Mouse (Mus musculus) thymus, adult 2 months (tissue): Measurements from ENCODE around the gene Gm30302. TPM values are rescaled to one million over a fixed set of nuclear protein-coding genes. Genes with fewer than 3 reads are reported as not detected.

Experiments used
- DNase-seq: peaks from one replicate; pipeline ENCODE4 v3.0.0; 2021
- H3K27ac ChIP-seq: fragments of 200-500 bp; 2 replicates; pipeline ENCODE4 v1.5.1; 2012; ENCODE audit warnings: low read length, control low read depth; ENCODE audit not compliant: control insufficient read depth, insufficient read depth
- H3K27me3 ChIP-seq: fragments of 200-500 bp; 2 replicates; pipeline ENCODE4 v1.6.1; 2012; ENCODE audit warnings: mild to moderate bottlenecking, low read length, moderate library complexity, mixed read lengths; ENCODE audit not compliant: control insufficient read depth, insufficient read depth
- H3K36me3 ChIP-seq: fragments of 200-500 bp; 2 replicates; pipeline ENCODE4 v1.6.1; 2012; ENCODE audit warnings: mild to moderate bottlenecking, low read length, moderate library complexity; ENCODE audit not compliant: control insufficient read depth, insufficient read depth
- H3K4me1 ChIP-seq: fragments of 200-500 bp; replicated peaks from 2 replicates; pipeline ENCODE4 v1.6.1; 2012; ENCODE audit warnings: low read length; ENCODE audit not compliant: control insufficient read depth, insufficient read depth
- H3K4me3 ChIP-seq: fragments of 200-500 bp; 2 replicates; pipeline ENCODE4 v1.5.1; 2012; ENCODE audit warnings: mild to moderate bottlenecking, low read length, control low read depth, moderate library complexity; ENCODE audit not compliant: control insufficient read depth, insufficient read depth
- CTCF ChIP-seq: fragments of 200-500 bp; IDR thresholded peaks from 2 replicates; pipeline ENCODE4 v1.5.1; 2012; ENCODE audit warnings: mild to moderate bottlenecking, control low read depth, low read length, moderate library complexity, borderline replicate concordance; ENCODE audit not compliant: control insufficient read depth, poor library complexity, insufficient read depth; ENCODE audit errors: extremely low read depth
- POLR2A ChIP-seq: fragments of 200-500 bp; IDR thresholded peaks from 2 replicates; pipeline ENCODE4 v1.6.1; 2012; ENCODE audit warnings: mild to moderate bottlenecking, low read length, control low read depth, moderate library complexity; ENCODE audit not compliant: control insufficient read depth, poor library complexity, insufficient read depth; ENCODE audit errors: extremely low read depth
- WGBS: fragments of 180-500 bp; shearing (Covaris S2); methylation state at CpG from one replicate; pipeline ENCODE4 v1.1.7; 2018; 5-methylcytosine and 5-hydroxymethylcytosine counted together
- polyA plus RNA-seq: library from polyadenylated mRNA; depleted of rRNA; stranded (reverse); fragments of >200 nt; gene quantifications from 2 replicates; pipeline ENCODE4 v1.2.3, GENCODE M21; 2012; rRNA removed

Gm30302 gene
- polyA plus RNA-seq, 1 experiment: not detected

- TF ChIP-seq CTCF (no peak), POLR2A (no peak)
- Histone ChIP-seq H3K4me1 (no peaks in the 10 kb centered on the region), H3K27me3 (no peaks in the 10 kb centered on the region), H3K27ac (no peak overlapping the region), H3K4me3 (no peak overlapping the region), H3K36me3 (no peaks in the 10 kb centered on the region)
- 96% methylated on average over 16 of the region's 16 CpGs for WGBS
- DNase-seq: no peak
These were observed 57.3 kb downstream of the Gm30302 start for GRCm38 (mm10) chr13:49741285-49742040.

- Histone ChIP-seq H3K36me3 (peaks cover 19% of the 10 kb centered on the region), H3K27me3 (no peaks in the 10 kb centered on the region), H3K4me3 (no peak overlapping the region), H3K4me1 (no peaks in the 10 kb centered on the region), H3K27ac (no peak overlapping the region)
- no peak for DNase-seq
- 83% methylated on average over 2 of the region's 2 CpGs for WGBS
- no peak for TF ChIP-seq POLR2A
- no peak for TF ChIP-seq CTCF
These were observed 60.8 kb downstream of the Gm30302 start for GRCm38 (mm10) chr13:49738011-49738410.

GRCm38 (mm10) chr13:49736430-49736829, 62.4 kb downstream of the Gm30302 start:
- peaks cover 33% of the 10 kb centered on the region for H3K36me3 ChIP-seq
- H3K4me3 ChIP-seq: no peak overlapping the region
- no peaks in the 10 kb centered on the region for H3K27me3 ChIP-seq
- DNase-seq: no peak
- 96% methylated on average over 2 of the region's 2 CpGs for WGBS
- no peak overlapping the region for H3K27ac ChIP-seq
- TF ChIP-seq CTCF (no peak), POLR2A (no peak)
- no peaks in the 10 kb centered on the region for H3K4me1 ChIP-seq

Other genes starting within 250 kb of the Gm30302 start
- not detected in 2 replicates for gene Omd, start 216.5 kb downstream of the Gm30302 start, polyA plus RNA-seq
- gene Ogn, start 191.0 kb downstream of the Gm30302 start, polyA plus RNA-seq: 0.92 and 2.0 TPM in 2 replicates
- gene Cenpp, start 146.2 kb downstream of the Gm30302 start, polyA plus RNA-seq: 2.5 TPM in 2 replicates
- 2.4 and 3.0 TPM in 2 replicates for gene Nol8, start 145.9 kb downstream of the Gm30302 start, polyA plus RNA-seq
- 23.0 and 25.4 TPM in 2 replicates for gene Iars, start 116.9 kb downstream of the Gm30302 start, polyA plus RNA-seq